Mouse (Mus musculus): ENCODE measurements around the gene Dennd5a. TPM values are rescaled to one million over a fixed set of nuclear protein-coding genes. Genes with fewer than 3 reads are reported as not detected.

Gene Dennd5a
- polyA plus RNA-seq, 1 experiment = 63.8 TPM

GRCm38 (mm10) chr7:109882574-109882973 lies 77.7 kb downstream of the Dennd5a start:
- DNase-seq (ENCODE audit: low spot score) = no peak

GRCm38 (mm10) chr7:109881561-109882099 lies 78.6 kb downstream of the Dennd5a start:
- DNase-seq (ENCODE audit: low spot score) = no peak

GRCm38 (mm10) chr7:109879158-109879557 lies 81.1 kb downstream of the Dennd5a start:
- no peak for DNase-seq (ENCODE audit: low spot score)

- DNase-seq (ENCODE audit: low spot score) = no peak
These were observed 84.2 kb downstream of the Dennd5a start for GRCm38 (mm10) chr7:109876085-109876484.

GRCm38 (mm10) chr7:109875598-109875997 lies 84.7 kb downstream of the Dennd5a start:
- no peak for DNase-seq (ENCODE audit: low spot score)

GRCm38 (mm10) chr7:109875033-109875432 lies 85.2 kb downstream of the Dennd5a start:
- no peak for DNase-seq (ENCODE audit: low spot score)

GRCm38 (mm10) chr7:109873170-109873569 lies 87.1 kb downstream of the Dennd5a start:
- DNase-seq (ENCODE audit: low spot score) = no peak

GRCm38 (mm10) chr7:109871232-109871631 lies 89.0 kb downstream of the Dennd5a start:
- DNase-seq (ENCODE audit: low spot score) = no peak

- DNase-seq (ENCODE audit: low spot score) = no peak
These were observed 91.8 kb downstream of the Dennd5a start for GRCm38 (mm10) chr7:109868498-109868897.

- DNase-seq (ENCODE audit: low spot score) = no peak
These were observed 93.6 kb downstream of the Dennd5a start for GRCm38 (mm10) chr7:109866643-109867042.

GRCm38 (mm10) chr7:109865370-109866229 lies 94.7 kb downstream of the Dennd5a start, which contains the start of gene Scube2:
Scube2 (minus strand) TSS chr7:109865679.
- DNase-seq (ENCODE audit: low spot score) = peak; percentile 41

- no peak for DNase-seq (ENCODE audit: low spot score)
These were observed 96.7 kb downstream of the Dennd5a start for GRCm38 (mm10) chr7:109863561-109863960.

- DNase-seq (ENCODE audit: low spot score) = no peak
These were observed 100.1 kb downstream of the Dennd5a start for GRCm38 (mm10) chr7:109860162-109860561.

- DNase-seq (ENCODE audit: low spot score) = no peak
These were observed 100.9 kb downstream of the Dennd5a start for GRCm38 (mm10) chr7:109859354-109859753.

- no peak for DNase-seq (ENCODE audit: low spot score)
These were observed 107.5 kb downstream of the Dennd5a start for GRCm38 (mm10) chr7:109852752-109853212.

- DNase-seq (ENCODE audit: low spot score) = no peak
These were observed 108.3 kb downstream of the Dennd5a start for GRCm38 (mm10) chr7:109852017-109852416.

GRCm38 (mm10) chr7:109850531-109850930 lies 109.7 kb downstream of the Dennd5a start:
- DNase-seq (ENCODE audit: low spot score) = no peak

GRCm38 (mm10) chr7:109849750-109850434 lies 110.4 kb downstream of the Dennd5a start:
- DNase-seq (ENCODE audit: low spot score) = no peak

GRCm38 (mm10) chr7:109848867-109849733 lies 111.2 kb downstream of the Dennd5a start:
- DNase-seq (ENCODE audit: low spot score) = no peak

- no peak for DNase-seq (ENCODE audit: low spot score)
These were observed 116.2 kb downstream of the Dennd5a start for GRCm38 (mm10) chr7:109844100-109844499.

Measured in urinary bladder, adult 2 months (tissue).